Mouse (Mus musculus) erythroblast, embryonic 14.5 days (primary cell): ENCODE data around the gene Dhx58.

ENCODE experiments used
- GATA1 ChIP-seq: IDR thresholded peaks from 2 replicates; pipeline ENCODE4 v1.6.1; 2012; ENCODE audit warnings: low read length, inconsistent platforms, mixed read lengths
- TAL1 ChIP-seq: IDR thresholded peaks from 3 replicates; pipeline ENCODE4 v1.6.1; 2012; ENCODE audit warnings: low read length, inconsistent platforms, mixed read lengths

GRCm38 (mm10) chr11:100741348-100741747, 37.3 kb upstream of the Dhx58 start:
- no peak for TF ChIP-seq GATA1
- no peak for TF ChIP-seq TAL1
